Mouse (Mus musculus) forebrain, postnatal 0 days (tissue): Measurements from ENCODE around the gene Gm21992. TPM values are rescaled to one million over a fixed set of nuclear protein-coding genes. Genes with fewer than 3 reads are reported as not detected.

Experiments used
- ATAC-seq: fragments of 200-750 bp; cut with Nextera tagmentation; 2 replicates; pipeline ENCODE4 v1.8.0; 2017; ENCODE audit warnings: mild to moderate bottlenecking, moderate library complexity
- DNase-seq: peaks from one replicate; pipeline ENCODE4 v3.0.0-alpha.2; 2015
- H3K27ac ChIP-seq: fragments of 300-500 bp; sonication (generic); 2 replicates; pipeline ENCODE4 v1.5.1; 2014; ENCODE audit warnings: low read depth, mild to moderate bottlenecking, antibody characterized with exemption, low read length, moderate library complexity, mixed read lengths
- H3K27me3 ChIP-seq: fragments of 300-500 bp; sonication (generic); 2 replicates; pipeline ENCODE4 v1.6.1; 2014; ENCODE audit warnings: mild to moderate bottlenecking, low read length, mixed read lengths; ENCODE audit not compliant: insufficient read depth
- H3K36me3 ChIP-seq: fragments of 300-500 bp; sonication (generic); 2 replicates; pipeline ENCODE4 v1.6.1; 2014; ENCODE audit warnings: mild to moderate bottlenecking, moderate library complexity; ENCODE audit not compliant: insufficient read depth
- H3K4me1 ChIP-seq: fragments of 300-500 bp; sonication (generic); 2 replicates; pipeline ENCODE4 v1.6.1; 2014; ENCODE audit warnings: antibody characterized with exemption; ENCODE audit not compliant: insufficient read depth
- H3K4me2 ChIP-seq: fragments of 300-500 bp; sonication (generic); 2 replicates; pipeline ENCODE4 v1.6.1; 2014; ENCODE audit warnings: low read depth, mild to moderate bottlenecking, moderate library complexity
- H3K4me3 ChIP-seq: fragments of 300-500 bp; sonication (generic); 2 replicates; pipeline ENCODE4 v1.5.1; 2014; ENCODE audit warnings: low read depth, low read length, mixed read lengths
- H3K9ac ChIP-seq: fragments of 300-500 bp; sonication (generic); 2 replicates; pipeline ENCODE4 v1.6.1; 2014; ENCODE audit warnings: mild to moderate bottlenecking
- H3K9me3 ChIP-seq: fragments of 300-500 bp; sonication (generic); 2 replicates; pipeline ENCODE4 v1.6.1; 2016; ENCODE audit warnings: low read length
- CTCF ChIP-seq: sonication (generic); IDR thresholded peaks from 2 replicates; pipeline ENCODE4 v1.5.1; 2016; ENCODE audit warnings: antibody characterized with exemption, control low read depth, low read depth
- WGBS: fragments of 180-500 bp; shearing (Covaris S2); extraction: QIAGEN DNeasy Blood & Tissue Kit; methylation state at CpG from one replicate; pipeline ENCODE4 v1.1.7; 2014; 5-methylcytosine and 5-hydroxymethylcytosine counted together
- polyA plus RNA-seq: library from polyadenylated mRNA; unstranded; fragments of >200 nt; fragmentation: Nextera tagmentation; extraction: Ambion mirVana; gene quantifications from 2 replicates; pipeline ENCODE4 v1.2.1, GENCODE M21; 2015
- total RNA-seq: library from RNA; depleted of rRNA; stranded (reverse); fragments of >200 nt; gene quantifications from 2 replicates; pipeline ENCODE4 v1.2.3, GENCODE M21; 2014

Gm21992 gene
- total and polyA plus RNA-seq, 2 experiments from 2014 or later: 15.0 to 20.4 TPM

DNA sequence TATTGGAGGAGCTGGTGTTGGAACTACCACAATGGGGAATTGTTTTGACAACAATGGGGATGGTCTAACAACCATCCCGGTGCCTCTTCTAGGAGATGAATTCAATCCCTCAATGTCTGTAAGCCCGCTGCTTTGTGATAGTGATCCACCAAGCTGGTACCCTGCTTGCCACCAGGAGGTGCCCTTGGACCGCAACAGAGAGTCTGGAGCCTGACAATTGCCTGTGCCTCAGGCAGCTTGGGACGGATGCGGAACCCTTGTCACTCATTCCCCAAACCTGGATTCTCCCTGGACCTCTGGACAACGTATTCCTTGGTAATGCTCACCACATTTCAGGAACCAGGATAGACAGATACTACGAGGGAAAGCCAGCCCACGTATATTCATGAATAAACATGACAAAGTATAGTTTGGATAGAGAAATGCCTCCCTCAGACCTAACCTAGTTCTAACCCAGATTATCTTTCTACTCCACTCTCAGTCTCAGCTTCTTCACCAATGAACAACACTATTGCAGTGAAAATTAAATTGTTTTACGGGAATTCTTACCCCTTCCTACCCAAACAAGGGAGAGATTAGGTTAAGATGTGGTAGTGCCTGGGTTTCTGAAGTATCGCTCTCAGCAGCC lies 55.7 kb downstream of the Gm21992 start:
- ATAC-seq: peak; percentile 81
- H3K4me3 ChIP-seq: peak overlapping the region; percentile 90
- peak overlapping the region; percentile 73 for H3K4me2 ChIP-seq
- H3K36me3 ChIP-seq: peaks cover 19% of the 10 kb centered on the region
- peak overlapping the region; percentile 85 for H3K9ac ChIP-seq
- WGBS: 0% methylated on average over 10 of the region's 10 CpGs
- no peaks in the 10 kb centered on the region for H3K9me3 ChIP-seq
- H3K27me3 ChIP-seq: no peaks in the 10 kb centered on the region
- DNase-seq: peak; percentile 93
- H3K4me1 ChIP-seq: peaks cover 14% of the 10 kb centered on the region
- TF ChIP-seq CTCF: peak; percentile 97
- peak overlapping the region; percentile 96 for H3K27ac ChIP-seq

DNA sequence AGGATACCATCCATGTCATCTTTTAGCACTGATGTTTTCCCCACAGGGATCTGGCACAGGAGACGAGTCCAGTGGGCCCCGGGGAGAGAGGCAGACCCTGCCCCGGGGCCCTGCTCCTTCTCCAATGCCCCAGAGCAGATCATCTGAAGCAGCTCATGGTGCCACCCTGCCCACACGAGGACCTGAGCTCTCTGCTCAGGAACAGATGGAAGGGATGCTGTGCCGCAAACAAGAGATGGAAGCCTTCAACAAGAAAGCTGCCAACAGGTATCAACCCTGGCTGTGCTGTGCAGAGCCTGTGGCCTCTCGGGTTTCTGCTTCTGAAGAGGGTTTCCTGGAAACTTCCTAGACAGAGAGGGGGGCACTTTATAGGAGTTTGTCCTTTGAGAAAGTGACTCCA lies 61.4 kb downstream of the Gm21992 start:
- H3K4me3 ChIP-seq: no peak overlapping the region
- H3K9ac ChIP-seq: no peak overlapping the region
- ATAC-seq (no peak), DNase-seq (no peak)
- H3K4me2 ChIP-seq: no peak overlapping the region
- no peak for TF ChIP-seq CTCF
- peaks cover 72% of the 10 kb centered on the region for H3K36me3 ChIP-seq
- H3K27ac ChIP-seq: no peak overlapping the region
- H3K4me1 ChIP-seq: no peaks in the 10 kb centered on the region
- WGBS: 82% methylated on average over 6 of the region's 6 CpGs
- H3K27me3 ChIP-seq: no peaks in the 10 kb centered on the region
- no peaks in the 10 kb centered on the region for H3K9me3 ChIP-seq

DNA sequence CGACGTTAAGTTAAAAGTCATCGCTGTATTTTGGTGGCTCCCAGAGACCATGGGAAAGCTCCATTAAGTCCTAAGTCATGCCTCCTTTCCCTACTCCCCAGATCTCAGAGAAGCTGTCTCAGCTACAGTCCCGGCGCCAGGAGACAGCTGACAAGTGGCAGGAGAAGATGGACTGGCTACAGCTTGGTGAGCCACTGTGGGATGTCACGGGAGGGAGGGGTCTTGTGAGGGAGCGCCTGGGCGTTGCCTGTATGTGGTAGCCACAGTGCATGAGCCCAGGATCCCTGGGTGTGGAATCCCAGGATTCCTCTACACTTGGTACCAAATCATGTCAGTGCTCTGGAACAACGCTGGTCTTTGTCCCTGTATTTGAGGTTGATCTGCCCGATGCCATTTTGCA lies 62.9 kb downstream of the Gm21992 start:
- H3K9me3 ChIP-seq: no peaks in the 10 kb centered on the region
- DNase-seq: no peak

DNA sequence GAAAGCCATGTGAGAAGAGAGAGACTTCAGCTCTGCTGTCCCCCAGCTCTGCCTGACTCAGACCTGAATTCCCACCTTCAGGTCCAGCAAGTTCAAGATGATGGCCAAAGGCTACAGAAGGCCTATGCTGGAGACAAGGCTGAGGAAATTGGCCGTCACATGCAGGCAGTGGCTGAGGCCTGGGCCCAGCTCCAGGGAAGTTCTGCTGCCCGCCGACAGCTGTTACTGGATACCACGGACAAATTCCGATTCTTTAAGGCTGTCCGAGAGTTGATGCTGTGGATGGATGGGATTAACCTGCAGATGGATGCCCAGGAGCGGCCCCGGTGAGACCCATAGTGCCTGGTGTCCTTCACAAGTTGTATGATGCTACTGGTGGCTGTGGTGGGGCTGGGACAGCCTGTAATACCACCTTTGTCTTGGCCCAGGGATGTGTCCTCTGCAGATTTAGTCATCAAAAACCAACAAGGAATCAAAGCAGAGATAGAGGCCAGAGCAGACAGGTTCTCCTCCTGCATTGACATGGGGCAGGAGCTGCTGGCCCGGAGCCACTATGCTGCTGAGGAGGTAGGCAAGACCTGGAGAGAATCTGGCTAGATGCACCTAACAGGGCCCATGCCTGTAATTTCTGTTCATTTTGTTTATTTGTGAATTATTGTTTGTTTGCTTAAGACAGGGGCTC lies 63.6 kb downstream of the Gm21992 start:
- Histone ChIP-seq H3K4me1 (no peaks in the 10 kb centered on the region), H3K27ac (no peak overlapping the region), H3K27me3 (no peaks in the 10 kb centered on the region), H3K36me3 (peaks cover 85% of the 10 kb centered on the region), H3K9me3 (no peaks in the 10 kb centered on the region), H3K4me3 (no peak overlapping the region), H3K9ac (no peak overlapping the region), H3K4me2 (no peak overlapping the region)
- WGBS: 91% methylated on average over 9 of the region's 9 CpGs
- DNase-seq (no peak), ATAC-seq (no peak)
- TF ChIP-seq CTCF: no peak

More for the DNA sequence above, 62.9 kb downstream of the Gm21992 start:
- no peak overlapping the region for H3K4me3 ChIP-seq
- no peak for TF ChIP-seq CTCF
- H3K4me1 ChIP-seq: no peaks in the 10 kb centered on the region
- H3K9ac ChIP-seq: no peak overlapping the region
- 90% methylated on average over 10 of the region's 10 CpGs for WGBS
- ATAC-seq: no peak
- no peak overlapping the region for H3K4me2 ChIP-seq
- peaks cover 85% of the 10 kb centered on the region for H3K36me3 ChIP-seq
- no peak overlapping the region for H3K27ac ChIP-seq
- no peaks in the 10 kb centered on the region for H3K27me3 ChIP-seq

DNA sequence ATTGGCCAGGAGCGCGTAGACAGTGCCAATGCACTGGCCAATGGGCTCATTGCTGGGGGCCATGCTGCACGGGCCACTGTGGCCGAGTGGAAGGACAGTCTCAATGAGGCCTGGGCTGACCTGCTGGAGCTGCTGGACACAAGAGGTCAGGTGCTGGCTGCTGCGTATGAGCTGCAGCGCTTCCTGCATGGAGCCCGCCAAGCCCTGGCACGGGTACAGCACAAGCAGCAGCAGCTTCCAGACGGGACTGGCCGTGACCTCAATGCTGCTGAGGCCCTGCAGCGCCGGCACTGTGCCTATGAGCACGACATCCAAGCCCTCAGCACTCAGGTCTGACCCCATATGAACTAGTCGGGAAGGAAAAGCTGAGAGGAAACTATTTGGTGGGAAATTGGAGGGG lies 64.8 kb downstream of the Gm21992 start:
- no peak overlapping the region for H3K9ac ChIP-seq
- H3K27me3 ChIP-seq: no peaks in the 10 kb centered on the region
- H3K4me1 ChIP-seq: no peaks in the 10 kb centered on the region
- H3K4me3 ChIP-seq: no peak overlapping the region
- no peak overlapping the region for H3K27ac ChIP-seq
- WGBS: 81% methylated on average over 14 of the region's 14 CpGs
- no peaks in the 10 kb centered on the region for H3K9me3 ChIP-seq
- peaks cover 90% of the 10 kb centered on the region for H3K36me3 ChIP-seq
- ATAC-seq: no peak
- no peak for DNase-seq
- no peak overlapping the region for H3K4me2 ChIP-seq
- TF ChIP-seq CTCF: no peak

DNA sequence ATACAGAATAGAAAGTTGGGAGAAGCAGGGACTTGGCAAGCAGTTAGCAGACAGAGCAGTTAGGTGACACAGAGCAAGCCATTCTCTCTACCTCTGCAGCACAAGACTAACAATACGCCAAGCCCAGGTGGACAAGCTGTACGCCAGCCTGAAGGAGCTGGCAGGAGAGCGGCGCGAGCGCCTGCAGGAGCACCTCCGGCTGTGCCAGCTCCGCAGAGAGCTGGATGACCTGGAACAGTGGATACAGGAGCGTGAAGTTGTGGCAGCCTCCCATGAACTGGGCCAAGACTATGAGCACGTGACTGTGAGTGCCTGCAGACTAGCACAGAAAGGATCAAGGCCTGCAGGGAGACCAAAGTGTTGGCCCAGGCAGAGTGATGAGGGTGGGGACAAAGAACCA lies 65.7 kb downstream of the Gm21992 start:
- no peak for ATAC-seq
- peaks cover 91% of the 10 kb centered on the region for H3K36me3 ChIP-seq
- H3K9me3 ChIP-seq: no peaks in the 10 kb centered on the region
- no peak for DNase-seq
- no peak for TF ChIP-seq CTCF
- WGBS: 93% methylated on average over 10 of the region's 10 CpGs
- no peak overlapping the region for H3K4me2 ChIP-seq
- H3K9ac ChIP-seq: no peak overlapping the region
- no peak overlapping the region for H3K4me3 ChIP-seq
- no peak overlapping the region for H3K27ac ChIP-seq
- no peaks in the 10 kb centered on the region for H3K4me1 ChIP-seq
- no peaks in the 10 kb centered on the region for H3K27me3 ChIP-seq

DNA sequence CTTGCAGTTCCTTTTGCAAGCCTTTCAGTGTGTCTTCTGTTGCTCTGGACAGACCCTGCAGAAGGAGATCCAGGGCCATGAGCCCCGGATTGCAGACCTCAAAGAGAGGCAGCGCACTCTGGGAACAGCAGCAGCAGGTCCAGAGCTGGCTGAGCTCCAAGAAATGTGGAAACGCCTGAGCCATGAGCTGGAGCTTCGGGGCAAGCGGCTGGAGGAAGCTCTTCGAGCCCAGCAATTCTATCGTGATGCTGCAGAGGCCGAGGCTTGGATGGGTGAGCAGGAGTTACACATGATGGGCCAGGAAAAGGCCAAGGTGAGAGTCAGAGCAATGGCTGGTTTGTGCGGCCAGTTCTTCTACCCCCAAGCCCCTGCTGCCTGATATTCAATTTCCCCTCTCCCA lies 66.4 kb downstream of the Gm21992 start:
- 47% methylated on average over 9 of the region's 9 CpGs for WGBS
- H3K4me1 ChIP-seq: no peaks in the 10 kb centered on the region
- H3K27me3 ChIP-seq: no peaks in the 10 kb centered on the region
- H3K9me3 ChIP-seq: no peaks in the 10 kb centered on the region
- no peak for TF ChIP-seq CTCF
- H3K4me3 ChIP-seq: no peak overlapping the region
- H3K36me3 ChIP-seq: peaks cover 91% of the 10 kb centered on the region
- H3K4me2 ChIP-seq: no peak overlapping the region
- DNase-seq (no peak), ATAC-seq (no peak)
- no peak overlapping the region for H3K27ac ChIP-seq
- no peak overlapping the region for H3K9ac ChIP-seq
